Mouse (Mus musculus): ENCODE measurements around the gene Rnf227. TPM values are rescaled to one million over a fixed set of nuclear protein-coding genes. Genes with fewer than 3 reads are reported as not detected.

Gene Rnf227
- polyA plus RNA-seq, 1 experiment from 2014 or later: 257 TPM

DNA sequence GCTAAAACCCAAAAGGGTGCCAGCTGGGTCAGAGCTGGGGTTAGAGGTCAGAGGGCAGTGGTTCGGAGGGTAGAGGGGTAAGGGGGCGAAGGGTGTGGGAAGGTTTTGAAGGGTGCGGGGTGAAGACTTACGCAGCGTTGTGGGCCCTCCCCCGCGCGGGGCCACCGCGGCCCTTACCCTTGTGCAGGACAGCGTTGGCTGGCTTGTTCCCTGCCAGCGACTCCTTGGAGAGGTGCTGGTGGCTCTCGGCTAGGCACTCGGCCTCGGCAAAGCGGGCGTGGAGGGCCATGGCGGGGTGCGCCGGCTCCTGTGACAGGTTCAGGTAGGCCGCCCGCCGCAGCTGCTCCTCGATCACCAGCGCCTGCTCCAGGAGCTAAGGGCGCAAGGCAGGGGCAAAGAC is 6.2 kb downstream of the Rnf227 start:
- no peaks in the 10 kb centered on the region for H3K27me3 ChIP-seq (replicated peaks; ENCODE audit: control insufficient read depth, insufficient read depth, low read length)
- peaks cover 7% of the 10 kb centered on the region for H3K4me1 ChIP-seq (ENCODE audit: control insufficient read depth, insufficient read depth, low read depth, low read length)
- H3K9ac ChIP-seq (ENCODE audit: low read depth, low read length): no peak overlapping the region
- no peak overlapping the region for H3K4me3 ChIP-seq (ENCODE audit: low read length)
- H3K4me2 ChIP-seq (ENCODE audit: low read length): no peak overlapping the region
- no peak for ATAC-seq
- no peak overlapping the region for H3K27ac ChIP-seq (ENCODE audit: low read depth, low read length)
- peaks cover 51% of the 10 kb centered on the region for H3K36me3 ChIP-seq (ENCODE audit: control insufficient read depth, insufficient read depth, low read length)
- 87% methylated on average over 25 of the region's 26 CpGs for WGBS
- H3K9me3 ChIP-seq (ENCODE audit: control insufficient read depth, low read length): no peaks in the 10 kb centered on the region

DNA sequence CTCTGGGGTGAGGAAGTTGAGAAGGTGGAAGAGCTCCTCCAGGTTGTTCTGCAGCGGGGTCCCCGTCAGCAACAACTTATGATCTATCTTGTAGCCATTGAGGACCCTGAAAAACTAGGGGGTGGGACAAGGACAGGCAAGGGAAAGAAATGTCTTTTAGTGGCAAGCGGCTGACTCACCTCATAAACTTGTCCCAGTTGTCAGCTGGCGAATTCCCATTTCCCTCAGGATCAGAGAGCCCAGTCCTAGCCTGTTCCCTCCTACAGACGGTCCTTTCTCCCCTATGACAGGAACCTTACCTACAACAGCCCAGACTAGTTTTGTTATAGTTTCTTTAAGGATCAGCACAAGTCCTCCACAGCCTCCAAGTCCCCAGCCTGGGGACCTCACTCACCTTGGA is 16.3 kb downstream of the Rnf227 start:
- Histone ChIP-seq H3K9me3 (ENCODE audit: control insufficient read depth, low read length) (no peaks in the 10 kb centered on the region), H3K4me2 (ENCODE audit: low read length) (no peak overlapping the region), H3K4me3 (ENCODE audit: low read length) (no peak overlapping the region), H3K27me3 (replicated peaks; ENCODE audit: control insufficient read depth, insufficient read depth, low read length) (no peaks in the 10 kb centered on the region), H3K36me3 (ENCODE audit: control insufficient read depth, insufficient read depth, low read length) (peaks cover 81% of the 10 kb centered on the region), H3K9ac (ENCODE audit: low read depth, low read length) (no peak overlapping the region), H3K4me1 (ENCODE audit: control insufficient read depth, insufficient read depth, low read depth, low read length) (no peaks in the 10 kb centered on the region), H3K27ac (ENCODE audit: low read depth, low read length) (no peak overlapping the region)
- 95% methylated on average over 5 of the region's 5 CpGs for WGBS
- no peak for ATAC-seq

DNA sequence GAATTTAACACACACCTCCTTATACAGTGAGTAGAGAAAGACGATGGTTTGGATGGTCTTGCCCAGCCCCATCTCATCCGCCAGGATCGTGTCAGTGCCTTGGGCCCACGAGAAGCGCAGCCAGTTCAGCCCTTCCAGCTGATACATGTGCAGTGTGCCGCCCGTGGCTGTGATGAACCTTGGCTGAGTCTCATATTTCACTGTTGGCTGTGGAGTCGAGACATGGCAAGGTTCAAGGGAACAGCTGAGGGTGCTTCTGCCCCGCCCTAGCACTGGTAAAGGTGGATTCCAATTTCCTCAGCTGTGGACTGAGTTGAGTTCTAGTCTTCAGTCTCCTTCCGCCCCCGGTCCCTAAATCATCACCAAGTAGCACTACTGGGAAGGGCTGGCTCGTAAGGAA is 17.4 kb downstream of the Rnf227 start:
- Histone ChIP-seq H3K4me2 (ENCODE audit: low read length) (no peak overlapping the region), H3K4me3 (ENCODE audit: low read length) (no peak overlapping the region), H3K27me3 (replicated peaks; ENCODE audit: control insufficient read depth, insufficient read depth, low read length) (no peaks in the 10 kb centered on the region), H3K27ac (ENCODE audit: low read depth, low read length) (no peak overlapping the region), H3K9me3 (ENCODE audit: control insufficient read depth, low read length) (no peaks in the 10 kb centered on the region), H3K36me3 (ENCODE audit: control insufficient read depth, insufficient read depth, low read length) (peaks cover 86% of the 10 kb centered on the region), H3K9ac (ENCODE audit: low read depth, low read length) (no peak overlapping the region), H3K4me1 (ENCODE audit: control insufficient read depth, insufficient read depth, low read depth, low read length) (no peaks in the 10 kb centered on the region)
- 90% methylated on average over 12 of the region's 12 CpGs for WGBS
- no peak for ATAC-seq

DNA sequence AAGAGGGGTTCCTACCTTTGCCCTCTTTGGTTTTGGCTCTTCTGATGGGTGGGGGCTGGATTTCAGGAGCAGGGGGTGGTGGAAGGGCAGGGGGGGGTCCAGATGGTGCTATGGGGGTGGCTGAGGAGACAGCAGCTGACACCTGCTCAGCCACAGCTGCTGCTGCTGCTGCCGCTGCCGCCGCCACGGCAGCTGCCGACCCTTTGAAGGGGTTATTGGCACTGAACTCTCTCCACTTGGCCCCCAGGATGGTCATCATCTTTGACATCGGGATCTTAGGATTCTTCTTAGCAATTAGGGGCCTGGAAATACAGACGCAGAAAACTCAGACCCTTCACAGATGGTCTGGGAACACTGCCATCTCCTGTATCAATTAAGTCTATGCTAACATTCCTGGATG is 21.8 kb downstream of the Rnf227 start:
- Histone ChIP-seq H3K27ac (ENCODE audit: low read depth, low read length) (no peak overlapping the region), H3K4me3 (ENCODE audit: low read length) (no peak overlapping the region), H3K9ac (ENCODE audit: low read depth, low read length) (no peak overlapping the region), H3K4me1 (ENCODE audit: control insufficient read depth, insufficient read depth, low read depth, low read length) (peaks cover 22% of the 10 kb centered on the region), H3K9me3 (ENCODE audit: control insufficient read depth, low read length) (no peaks in the 10 kb centered on the region), H3K4me2 (ENCODE audit: low read length) (no peak overlapping the region), H3K36me3 (ENCODE audit: control insufficient read depth, insufficient read depth, low read length) (peaks cover 55% of the 10 kb centered on the region), H3K27me3 (replicated peaks; ENCODE audit: control insufficient read depth, insufficient read depth, low read length) (no peaks in the 10 kb centered on the region)
- ATAC-seq: no peak
- 58% methylated on average over 7 of the region's 7 CpGs for WGBS

DNA sequence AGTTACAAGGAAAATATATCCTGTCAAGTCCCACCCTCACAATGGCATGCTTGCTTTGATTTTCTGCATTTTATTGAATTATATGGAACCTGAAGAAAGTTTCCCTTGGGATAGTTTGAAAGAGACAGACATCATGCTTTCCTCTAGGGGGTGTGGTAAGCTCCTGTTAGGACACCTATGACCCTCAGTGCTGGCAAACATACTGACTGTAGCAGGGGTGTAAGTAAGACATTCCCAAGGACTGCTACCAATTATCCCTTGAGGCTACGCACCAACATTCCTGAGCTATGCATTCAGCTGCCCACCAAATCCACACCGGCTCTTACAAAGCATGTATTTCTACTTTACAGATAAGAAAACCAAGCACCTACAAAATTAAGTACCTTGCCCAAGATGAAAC is 22.2 kb downstream of the Rnf227 start:
- no peak overlapping the region for H3K4me2 ChIP-seq (ENCODE audit: low read length)
- H3K4me1 ChIP-seq (ENCODE audit: control insufficient read depth, insufficient read depth, low read depth, low read length): peaks cover 22% of the 10 kb centered on the region
- WGBS: 93% methylated on average over 2 of the region's 2 CpGs
- H3K36me3 ChIP-seq (ENCODE audit: control insufficient read depth, insufficient read depth, low read length): peaks cover 50% of the 10 kb centered on the region
- H3K27ac ChIP-seq (ENCODE audit: low read depth, low read length): no peak overlapping the region
- H3K9ac ChIP-seq (ENCODE audit: low read depth, low read length): no peak overlapping the region
- no peaks in the 10 kb centered on the region for H3K9me3 ChIP-seq (ENCODE audit: control insufficient read depth, low read length)
- no peak overlapping the region for H3K4me3 ChIP-seq (ENCODE audit: low read length)
- no peak for ATAC-seq
- no peaks in the 10 kb centered on the region for H3K27me3 ChIP-seq (replicated peaks; ENCODE audit: control insufficient read depth, insufficient read depth, low read length)

DNA sequence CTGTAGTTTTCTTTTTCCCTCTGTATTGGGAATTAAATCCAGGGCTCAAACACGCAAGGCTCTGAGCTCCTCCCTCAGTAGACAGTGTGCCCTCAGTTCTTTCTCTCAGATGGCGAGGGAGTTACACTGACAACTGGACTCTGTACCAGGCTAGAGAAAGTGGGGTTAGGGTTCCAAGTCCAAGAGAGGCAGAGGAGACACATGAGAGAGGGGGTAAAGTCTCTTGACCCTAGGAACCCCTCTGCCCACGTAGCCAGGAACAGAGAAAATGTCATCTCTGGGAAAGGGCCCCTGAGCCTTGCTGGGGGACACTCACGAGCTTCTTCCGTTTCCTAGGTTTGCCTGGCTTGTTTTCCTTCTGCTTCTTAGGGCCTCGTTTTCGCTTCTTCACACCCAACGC is 24.1 kb downstream of the Rnf227 start:
- no peak overlapping the region for H3K4me3 ChIP-seq (ENCODE audit: low read length)
- ATAC-seq: no peak
- H3K4me1 ChIP-seq (ENCODE audit: control insufficient read depth, insufficient read depth, low read depth, low read length): peaks cover 29% of the 10 kb centered on the region
- WGBS: 39% methylated on average over 8 of the region's 8 CpGs
- no peak overlapping the region for H3K9ac ChIP-seq (ENCODE audit: low read depth, low read length)
- H3K27ac ChIP-seq (ENCODE audit: low read depth, low read length): peak overlapping the region; percentile 100
- H3K36me3 ChIP-seq (ENCODE audit: control insufficient read depth, insufficient read depth, low read length): peaks cover 34% of the 10 kb centered on the region
- H3K4me2 ChIP-seq (ENCODE audit: low read length): peak overlapping the region; percentile 91
- H3K9me3 ChIP-seq (ENCODE audit: control insufficient read depth, low read length): no peaks in the 10 kb centered on the region
- H3K27me3 ChIP-seq (replicated peaks; ENCODE audit: control insufficient read depth, insufficient read depth, low read length): no peaks in the 10 kb centered on the region

DNA sequence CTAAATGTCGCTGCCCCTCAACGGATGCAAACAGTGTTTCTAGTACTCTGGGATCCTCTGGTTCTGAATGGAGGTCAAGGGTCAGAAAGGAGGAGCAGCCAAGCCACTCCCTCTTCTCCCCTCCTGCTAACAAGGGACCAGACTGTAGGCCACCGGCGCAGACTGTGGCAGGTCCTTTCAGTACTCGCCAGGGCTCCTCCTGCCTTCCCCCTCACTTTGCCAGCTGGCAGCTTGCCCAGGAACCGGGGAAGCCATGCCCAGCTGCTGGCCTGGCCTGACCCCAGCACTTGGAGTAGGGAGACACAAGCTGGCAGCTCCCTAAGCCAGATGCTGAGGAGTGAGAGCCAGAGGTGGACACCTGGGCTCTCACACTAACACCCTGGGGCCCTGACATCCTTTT is 24.6 kb downstream of the Rnf227 start:
- H3K4me3 ChIP-seq (ENCODE audit: low read length): peak overlapping the region; percentile 4; the same call in 1 of the 2 replicates
- ATAC-seq: peak; percentile 77
- WGBS: 5% methylated on average over 6 of the region's 6 CpGs
- H3K36me3 ChIP-seq (ENCODE audit: control insufficient read depth, insufficient read depth, low read length): peaks cover 28% of the 10 kb centered on the region
- peak overlapping the region; percentile 69; the same call in 1 of the 2 replicates for H3K9ac ChIP-seq (ENCODE audit: low read depth, low read length)
- no peaks in the 10 kb centered on the region for H3K27me3 ChIP-seq (replicated peaks; ENCODE audit: control insufficient read depth, insufficient read depth, low read length)
- H3K4me1 ChIP-seq (ENCODE audit: control insufficient read depth, insufficient read depth, low read depth, low read length): peaks cover 29% of the 10 kb centered on the region
- H3K9me3 ChIP-seq (ENCODE audit: control insufficient read depth, low read length): no peaks in the 10 kb centered on the region
- peak overlapping the region; percentile 100 for H3K27ac ChIP-seq (ENCODE audit: low read depth, low read length)
- H3K4me2 ChIP-seq (ENCODE audit: low read length): peak overlapping the region; percentile 91

DNA sequence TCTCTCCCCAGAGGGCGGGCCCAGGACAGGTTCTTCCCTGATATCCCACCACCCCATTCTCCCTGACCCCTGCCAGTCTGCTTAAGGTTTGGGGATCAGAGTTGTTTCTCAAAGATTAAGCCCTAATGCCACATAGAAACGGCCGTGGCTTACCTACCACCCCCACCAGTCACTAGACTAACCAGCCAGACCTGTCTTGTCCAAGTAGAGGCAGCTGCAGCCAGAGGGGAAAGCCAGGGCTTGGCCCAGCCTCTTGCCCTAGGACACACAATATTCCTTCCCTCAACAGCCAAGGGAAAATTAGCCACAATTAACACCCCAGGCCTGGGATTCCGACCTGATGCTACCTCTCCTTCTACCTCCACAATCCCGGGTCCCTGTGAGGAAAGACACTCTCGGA is 25.5 kb downstream of the Rnf227 start:
- H3K27ac ChIP-seq (ENCODE audit: low read depth, low read length): peak overlapping the region; percentile 100
- no peak; the same call in 1 of the 2 replicates for ATAC-seq
- WGBS: 22% methylated on average over 6 of the region's 6 CpGs
- peaks cover 31% of the 10 kb centered on the region for H3K4me1 ChIP-seq (ENCODE audit: control insufficient read depth, insufficient read depth, low read depth, low read length)
- peak overlapping the region; percentile 69 for H3K9ac ChIP-seq (ENCODE audit: low read depth, low read length)
- H3K4me3 ChIP-seq (ENCODE audit: low read length): peak overlapping the region; percentile 91
- peaks cover 20% of the 10 kb centered on the region for H3K36me3 ChIP-seq (ENCODE audit: control insufficient read depth, insufficient read depth, low read length)
- H3K4me2 ChIP-seq (ENCODE audit: low read length): peak overlapping the region; percentile 91
- H3K27me3 ChIP-seq (replicated peaks; ENCODE audit: control insufficient read depth, insufficient read depth, low read length): no peaks in the 10 kb centered on the region
- no peaks in the 10 kb centered on the region for H3K9me3 ChIP-seq (ENCODE audit: control insufficient read depth, low read length)

DNA sequence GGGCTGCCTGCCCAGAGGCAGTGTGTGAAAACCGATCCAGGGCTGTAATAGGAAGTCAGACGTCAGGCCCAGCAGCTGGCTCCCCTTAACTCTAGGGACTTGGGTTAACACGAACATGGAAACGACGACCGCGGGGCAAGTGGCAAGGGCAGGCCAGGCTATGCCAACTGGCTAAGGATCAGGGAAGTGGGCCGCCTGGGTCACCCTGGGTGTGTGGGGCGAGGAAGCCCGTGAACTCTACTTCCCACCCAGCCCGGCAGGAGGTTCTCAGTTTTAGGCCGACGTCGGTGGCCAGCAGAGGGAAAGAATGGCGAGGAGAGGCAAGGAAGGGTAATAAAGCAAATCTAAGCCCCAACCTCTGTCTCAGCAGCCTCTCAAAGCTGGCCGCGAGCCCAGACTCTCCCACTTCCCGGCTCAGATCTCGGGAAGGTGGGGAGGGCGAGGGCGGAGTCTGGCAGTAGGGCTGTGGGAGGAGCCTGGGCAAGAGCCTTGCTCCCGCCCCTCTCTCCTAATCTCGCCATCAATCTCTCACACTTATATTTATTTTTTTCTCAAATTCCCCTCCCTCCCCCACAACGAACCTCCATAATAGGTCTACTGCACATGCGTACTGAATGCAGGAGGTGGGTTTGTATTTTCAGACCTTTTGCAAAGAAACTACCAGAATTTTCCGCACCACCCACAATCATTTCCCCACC is 26.0 kb downstream of the Rnf227 start:
- Histone ChIP-seq H3K4me1 (ENCODE audit: control insufficient read depth, insufficient read depth, low read depth, low read length) (peaks cover 37% of the 10 kb centered on the region), H3K4me2 (ENCODE audit: low read length) (peak overlapping the region; percentile 91), H3K27me3 (replicated peaks; ENCODE audit: control insufficient read depth, insufficient read depth, low read length) (no peaks in the 10 kb centered on the region), H3K9me3 (ENCODE audit: control insufficient read depth, low read length) (no peaks in the 10 kb centered on the region), H3K36me3 (ENCODE audit: control insufficient read depth, insufficient read depth, low read length) (peaks cover 14% of the 10 kb centered on the region), H3K27ac (ENCODE audit: low read depth, low read length) (peak overlapping the region; percentile 100), H3K9ac (ENCODE audit: low read depth, low read length) (peak overlapping the region; percentile 100), H3K4me3 (ENCODE audit: low read length) (peak overlapping the region; percentile 91)
- ATAC-seq: peak; percentile 83
- WGBS: 2% methylated on average over 25 of the region's 26 CpGs
